Mouse (Mus musculus) MEL (cell line): ENCODE results near the gene Dab2. TPM values are rescaled to one million over a fixed set of nuclear protein-coding genes. Genes with fewer than 3 reads are reported as not detected.

Source experiments
- DNase-seq: peaks from one replicate; pipeline ENCODE4 v3.0.0; 2011; ENCODE audit warnings: low read depth, low spot score
- H3K27ac ChIP-seq: 2 replicates; pipeline ENCODE4 v1.5.1; 2012; ENCODE audit warnings: low read depth, mild to moderate bottlenecking, control low read depth, low read length, moderate library complexity; ENCODE audit not compliant: control insufficient read depth
- H3K27me3 ChIP-seq, 2 experiments: fragments of 150-350 bp in 1 of 2; sonication (generic) in 1 of 2; 2 replicates each; pipeline ENCODE4 v1.6.1; 2012; ENCODE audit warnings: low read length in 2 of 2, mild to moderate bottlenecking in 2 of 2, improper control_type of control experiment in 1 of 2, moderate library complexity in 1 of 2; ENCODE audit not compliant: insufficient read depth in 2 of 2, control insufficient read depth in 1 of 2
- H3K36me3 ChIP-seq, 2 experiments: 2 replicates each; pipeline ENCODE4 v1.6.1; 2012 to 2014; ENCODE audit warnings: low read length in 2 of 2, improper control_type of control experiment in 1 of 2, inconsistent platforms in 1 of 2, mild to moderate bottlenecking in 1 of 2; ENCODE audit not compliant: insufficient read depth in 2 of 2, control insufficient read depth in 1 of 2
- H3K4me1 ChIP-seq, 2 experiments: fragments of 150-350 bp in 1 of 2; sonication (generic) in 1 of 2; 2 replicates each; pipeline ENCODE4 v1.6.1; 2012; ENCODE audit warnings: low read length in 2 of 2, improper control_type of control experiment in 1 of 2, mild to moderate bottlenecking in 1 of 2; ENCODE audit not compliant: insufficient read depth in 2 of 2, control insufficient read depth in 1 of 2
- H3K4me3 ChIP-seq, 2 experiments: fragments of 150-350 bp in 1 of 2; sonication (generic) in 1 of 2; 2 replicates each; pipeline ENCODE4 v1.5.1; 2012; ENCODE audit warnings: low read depth in 2 of 2, low read length in 2 of 2, mild to moderate bottlenecking in 2 of 2, moderate library complexity in 2 of 2, control low read depth in 1 of 2, improper control_type of control experiment in 1 of 2; ENCODE audit not compliant: control insufficient read depth in 1 of 2, insufficient read depth in 1 of 2
- H3K79me2 ChIP-seq: 2 replicates; pipeline ENCODE4 v1.6.1; 2012; ENCODE audit warnings: mild to moderate bottlenecking, low read length, moderate library complexity; ENCODE audit not compliant: control insufficient read depth, poor library complexity, insufficient read depth
- H3K9ac ChIP-seq: 2 replicates; pipeline ENCODE4 v1.6.1; 2012; ENCODE audit warnings: low read depth, mild to moderate bottlenecking, control low read depth, low read length, moderate library complexity; ENCODE audit not compliant: control insufficient read depth, poor library complexity, severe bottlenecking
- H3K9me3 ChIP-seq: fragments of 150-350 bp; sonication (generic); replicated peaks from 2 replicates; pipeline ENCODE4 v1.6.1; 2012; ENCODE audit warnings: mild to moderate bottlenecking, low read length, improper control_type of control experiment, moderate library complexity; ENCODE audit not compliant: insufficient read depth
- BHLHE40 ChIP-seq: IDR thresholded peaks from 2 replicates; pipeline ENCODE4 v1.6.1; 2012; ENCODE audit warnings: low read depth, mild to moderate bottlenecking, inconsistent platforms, low read length, improper control_type of control experiment, borderline replicate concordance
- E2F4 ChIP-seq: IDR thresholded peaks from 2 replicates; pipeline ENCODE4 v1.6.1; 2011; ENCODE audit warnings: low read depth, low read length, improper control_type of control experiment, borderline replicate concordance
- ELF1 ChIP-seq: IDR thresholded peaks from 2 replicates; pipeline ENCODE4 v1.6.1; 2014; ENCODE audit warnings: low read depth, mild to moderate bottlenecking, inconsistent platforms, low read length, improper control_type of control experiment, moderate library complexity
- EP300 ChIP-seq, 2 experiments: IDR thresholded peaks; 2 replicates each; pipeline ENCODE4 v1.6.1; 2011; ENCODE audit warnings: improper control_type of control experiment in 2 of 2, low read length in 2 of 2, low read depth in 1 of 2, mild to moderate bottlenecking in 1 of 2
- ETS1 ChIP-seq: IDR thresholded peaks from 2 replicates; pipeline ENCODE4 v1.6.1; 2012; ENCODE audit warnings: low read depth, mild to moderate bottlenecking, inconsistent platforms, low read length, improper control_type of control experiment, moderate library complexity
- GABPA ChIP-seq: IDR thresholded peaks from 2 replicates; pipeline ENCODE4 v1.6.1; 2012; ENCODE audit warnings: low read depth, mild to moderate bottlenecking, inconsistent platforms, low read length, improper control_type of control experiment, moderate library complexity
- GATA1 ChIP-seq: IDR thresholded peaks from 2 replicates; pipeline ENCODE4 v1.6.1; 2011; ENCODE audit warnings: low read depth, low read length, improper control_type of control experiment
- KAT2A ChIP-seq: conservative IDR thresholded peaks from 2 replicates; pipeline ENCODE4 v1.6.1; 2012; ENCODE audit warnings: low read depth, low read length, improper control_type of control experiment, inconsistent platforms
- MAFK ChIP-seq: IDR thresholded peaks from 2 replicates; pipeline ENCODE4 v1.6.1; 2011; ENCODE audit warnings: low read depth, mild to moderate bottlenecking, low read length, improper control_type of control experiment, borderline replicate concordance
- MAX ChIP-seq: IDR thresholded peaks from 2 replicates; pipeline ENCODE4 v1.6.1; 2011; ENCODE audit warnings: low read length, improper control_type of control experiment
- MAZ ChIP-seq: IDR thresholded peaks from 2 replicates; pipeline ENCODE4 v1.6.1; 2012; ENCODE audit warnings: low read depth, mild to moderate bottlenecking, inconsistent platforms, low read length, improper control_type of control experiment
- MEF2A ChIP-seq: IDR thresholded peaks from 2 replicates; pipeline ENCODE4 v1.6.1; 2014; ENCODE audit warnings: low read depth, mild to moderate bottlenecking, inconsistent platforms, low read length, improper control_type of control experiment; ENCODE audit not compliant: poor library complexity, insufficient replicate concordance, severe bottlenecking; ENCODE audit errors: extremely low read depth
- MYB ChIP-seq: IDR thresholded peaks from 2 replicates; pipeline ENCODE4 v1.6.1; 2011; ENCODE audit warnings: mild to moderate bottlenecking, low read depth, low read length, improper control_type of control experiment
- NELFE ChIP-seq: IDR thresholded peaks from 2 replicates; pipeline ENCODE4 v1.6.1; 2011; ENCODE audit warnings: low read depth, low read length, improper control_type of control experiment
- POLR2A ChIP-seq, 2 experiments: IDR thresholded peaks; 2 replicates each; pipeline ENCODE4 v1.6.1; 2011 to 2012; ENCODE audit warnings: low read length in 2 of 2, mild to moderate bottlenecking in 2 of 2, control low read depth in 1 of 2, improper control_type of control experiment in 1 of 2, low read depth in 1 of 2, moderate library complexity in 1 of 2; ENCODE audit not compliant: control insufficient read depth in 1 of 2, insufficient read depth in 1 of 2, poor library complexity in 1 of 2
- POLR2AphosphoS2 ChIP-seq: IDR thresholded peaks from 2 replicates; pipeline ENCODE4 v1.6.1; 2011; ENCODE audit warnings: low read length, improper control_type of control experiment
- POLR2AphosphoS5 ChIP-seq: IDR thresholded peaks from 2 replicates; pipeline ENCODE4 v1.6.1; 2012; ENCODE audit warnings: low read depth, borderline replicate concordance, mild to moderate bottlenecking, inconsistent platforms, low read length, moderate library complexity, mixed read lengths
- RAD21 ChIP-seq: IDR thresholded peaks from 2 replicates; pipeline ENCODE4 v1.6.1; 2011; ENCODE audit warnings: mild to moderate bottlenecking, low read depth, low read length, improper control_type of control experiment
- RCOR1 ChIP-seq: IDR thresholded peaks from 2 replicates; pipeline ENCODE4 v1.6.1; 2012; ENCODE audit warnings: low read depth, mild to moderate bottlenecking, inconsistent platforms, low read length, improper control_type of control experiment
- SMC3 ChIP-seq: IDR thresholded peaks from 2 replicates; pipeline ENCODE4 v1.6.1; 2011; ENCODE audit warnings: low read depth, low read length, improper control_type of control experiment
- TBP ChIP-seq: IDR thresholded peaks from 2 replicates; pipeline ENCODE4 v1.8.0; 2011; ENCODE audit warnings: low read depth, low read length, improper control_type of control experiment
- TCF12 ChIP-seq: IDR thresholded peaks from 2 replicates; pipeline ENCODE4 v1.6.1; 2014; ENCODE audit warnings: low read depth, mild to moderate bottlenecking, inconsistent platforms, low read length, improper control_type of control experiment, moderate library complexity
- UBTF ChIP-seq: IDR thresholded peaks from 2 replicates; pipeline ENCODE4 v1.6.1; 2012; ENCODE audit warnings: low read depth, mild to moderate bottlenecking, inconsistent platforms, low read length, improper control_type of control experiment, moderate library complexity, borderline replicate concordance; ENCODE audit not compliant: insufficient read depth
- USF1 ChIP-seq: IDR thresholded peaks from 2 replicates; pipeline ENCODE4 v1.6.1; 2014; ENCODE audit warnings: low read depth, mild to moderate bottlenecking, inconsistent platforms, low read length, improper control_type of control experiment, moderate library complexity
- USF2 ChIP-seq, 2 experiments: IDR thresholded peaks; 2 replicates each; pipeline ENCODE4 v1.6.1; 2011 to 2012; ENCODE audit warnings: improper control_type of control experiment in 2 of 2, low read length in 2 of 2, borderline replicate concordance in 1 of 2, inconsistent platforms in 1 of 2, low read depth in 1 of 2, mild to moderate bottlenecking in 1 of 2; ENCODE audit not compliant: insufficient read depth in 1 of 2
- polyA plus RNA-seq, 2 experiments: library from polyadenylated mRNA; stranded (reverse) in 1 of 2; unstranded in 1 of 2; fragments of >175 nt in 1 of 2; fragments of >200 nt in 1 of 2; gene quantifications; 2 replicates each; pipeline versions ENCODE4 v1.2.1 to v1.2.4; 2012; ENCODE audit warnings: low replicate concordance in 2 of 2, low read depth in 1 of 2; ENCODE audit not compliant: insufficient read length in 2 of 2, insufficient read depth in 1 of 2, missing spikeins in 1 of 2
- total RNA-seq: library from RNA; depleted of rRNA; stranded (reverse); fragments of 300-350 nt; gene quantifications from 2 replicates; pipeline ENCODE4 v1.2.3, GENCODE M21; 2012

Dab2 gene
- total and polyA plus RNA-seq, 3 experiments = not detected

DNA sequence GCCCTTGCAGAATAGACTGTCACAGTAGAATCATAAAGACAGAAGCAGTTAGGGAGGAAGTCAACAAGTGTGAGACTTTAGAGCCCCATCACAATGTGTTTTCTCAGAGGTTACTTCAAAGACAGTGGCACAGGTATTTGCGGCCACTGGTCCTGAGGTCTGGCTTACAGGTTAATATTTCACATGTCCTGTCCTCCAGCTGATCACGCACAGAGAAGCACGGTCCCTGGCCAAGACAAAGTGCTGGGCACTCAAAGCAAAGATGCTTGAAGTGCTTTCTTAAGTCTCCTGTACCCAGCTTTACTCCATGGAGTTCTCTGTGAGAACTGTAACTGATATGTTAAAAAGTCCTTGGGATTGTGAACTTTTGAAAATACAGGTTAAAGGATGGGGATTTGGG is 110.6 kb downstream of the Dab2 start:
- Histone ChIP-seq H3K9ac (no peak overlapping the region), H3K27ac (no peak overlapping the region), H3K79me2 (no peaks in the 10 kb centered on the region), H3K9me3 (no peaks in the 10 kb centered on the region), H3K4me1 (no peaks in the 10 kb centered on the region), H3K4me3 (no peak overlapping the region), H3K36me3 (no peaks in the 10 kb centered on the region), H3K27me3 (peaks cover 0 to 8% of the 10 kb centered on the region in 2 experiments; a peak in 2 of 4 replicates)
- TF ChIP-seq MAFK (no peak), KAT2A (no peak), EP300 (IDR thresholded peaks at IDR 0.05; ENCODE audit: low read depth in 1 of 2, low read length in 2 of 2) (no peak), MEF2A (no peak), TCF12 (no peak), MYB (no peak), MAZ (no peak), RAD21 (no peak), GABPA (no peak), USF1 (no peak), UBTF (no peak), ETS1 (no peak), GATA1 (no peak), POLR2A (IDR thresholded peaks at IDR 0.05; ENCODE audit: control insufficient read depth in 1 of 2, insufficient read depth in 1 of 2, low read depth in 1 of 2, low read length in 2 of 2, poor library complexity in 1 of 2) (no peak)
- no peak for DNase-seq

DNA sequence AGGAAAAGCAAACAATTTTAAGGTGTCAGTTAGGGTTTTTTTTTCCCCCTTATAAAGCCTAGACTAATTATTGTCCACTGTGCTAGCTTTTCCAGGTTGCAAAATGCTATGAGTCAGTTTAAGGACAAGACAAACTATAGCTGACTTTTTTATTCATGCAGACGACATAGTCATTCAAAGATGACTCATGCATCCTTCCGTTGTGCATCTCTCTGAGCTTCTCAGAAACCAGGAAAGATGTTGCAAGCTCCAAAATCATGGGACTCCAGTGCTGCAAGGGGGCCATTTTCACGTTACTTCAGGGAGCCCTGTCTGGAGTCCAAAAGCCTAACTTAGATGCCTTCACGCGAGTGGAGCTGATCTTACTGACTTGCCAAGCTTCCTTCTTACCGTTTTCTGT is 111.7 kb downstream of the Dab2 start:
- H3K36me3 ChIP-seq = no peaks in the 10 kb centered on the region
- no peaks in the 10 kb centered on the region for H3K9me3 ChIP-seq
- H3K27me3 ChIP-seq = peaks cover 0 to 8% of the 10 kb centered on the region in 2 experiments; a peak in 2 of 4 replicates
- H3K9ac ChIP-seq = no peak overlapping the region
- no peak for DNase-seq
- H3K27ac ChIP-seq = no peak overlapping the region
- no peak for TF ChIP-seq POLR2AphosphoS5
- TF ChIP-seq TCF12 = no peak
- H3K79me2 ChIP-seq = no peaks in the 10 kb centered on the region
- no peak overlapping the region for H3K4me3 ChIP-seq
- no peaks in the 10 kb centered on the region for H3K4me1 ChIP-seq

DNA sequence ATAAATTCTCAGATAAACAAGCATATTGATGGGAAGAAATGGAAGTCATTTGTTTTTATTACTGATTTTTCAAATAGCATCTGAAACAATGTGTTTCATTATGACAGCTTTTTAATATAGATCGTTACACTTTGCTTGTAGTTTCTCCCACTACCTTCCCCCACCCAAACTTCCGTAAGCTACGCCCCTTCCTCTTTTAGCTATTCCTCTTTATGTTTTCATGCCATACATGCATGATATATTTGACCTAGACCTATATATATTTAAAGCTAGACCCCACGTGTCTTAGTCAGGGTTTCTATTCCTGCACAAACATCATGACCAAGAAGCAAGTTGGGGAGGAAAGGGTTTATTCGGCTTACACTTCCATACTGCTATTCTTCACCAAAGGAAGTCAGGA is 115.7 kb downstream of the Dab2 start:
- no peak for DNase-seq
- H3K36me3 ChIP-seq = no peaks in the 10 kb centered on the region
- no peak for TF ChIP-seq MEF2A
- no peak for TF ChIP-seq MAX
- TF ChIP-seq RCOR1 = no peak
- TF ChIP-seq GATA1 = no peak
- TF ChIP-seq MYB = no peak
- no peak for TF ChIP-seq USF1
- no peak for TF ChIP-seq TBP
- no peak for TF ChIP-seq MAFK
- no peak for TF ChIP-seq NELFE
- TF ChIP-seq SMC3 = no peak
- no peak for TF ChIP-seq USF2 (IDR thresholded peaks at IDR 0.05; ENCODE audit: borderline replicate concordance in 1 of 2, insufficient read depth in 1 of 2, low read depth in 1 of 2, low read length in 2 of 2)
- TF ChIP-seq ELF1 = no peak
- no peak for TF ChIP-seq POLR2AphosphoS2
- TF ChIP-seq BHLHE40 = no peak
- TF ChIP-seq POLR2A (IDR thresholded peaks at IDR 0.05; ENCODE audit: control insufficient read depth in 1 of 2, insufficient read depth in 1 of 2, low read depth in 1 of 2, low read length in 2 of 2, poor library complexity in 1 of 2) = no peak
- no peak for TF ChIP-seq E2F4

More for the DNA sequence above, 115.7 kb downstream of the Dab2 start:
- Histone ChIP-seq H3K27me3 (peaks cover 3 to 7% of the 10 kb centered on the region in 2 experiments; a peak in 3 of 4 replicates), H3K4me3 (no peak overlapping the region), H3K4me1 (no peaks in the 10 kb centered on the region), H3K79me2 (no peaks in the 10 kb centered on the region), H3K9me3 (no peaks in the 10 kb centered on the region), H3K9ac (no peak overlapping the region), H3K27ac (no peak overlapping the region)
